Mouse (Mus musculus): Measurements from ENCODE around the gene Uggt1. TPM values are rescaled to one million over a fixed set of nuclear protein-coding genes. Genes with fewer than 3 reads are reported as not detected.

The Uggt1 gene
- polyA plus RNA-seq, 1 experiment from 2014 or later = 54.7 TPM

DNA sequence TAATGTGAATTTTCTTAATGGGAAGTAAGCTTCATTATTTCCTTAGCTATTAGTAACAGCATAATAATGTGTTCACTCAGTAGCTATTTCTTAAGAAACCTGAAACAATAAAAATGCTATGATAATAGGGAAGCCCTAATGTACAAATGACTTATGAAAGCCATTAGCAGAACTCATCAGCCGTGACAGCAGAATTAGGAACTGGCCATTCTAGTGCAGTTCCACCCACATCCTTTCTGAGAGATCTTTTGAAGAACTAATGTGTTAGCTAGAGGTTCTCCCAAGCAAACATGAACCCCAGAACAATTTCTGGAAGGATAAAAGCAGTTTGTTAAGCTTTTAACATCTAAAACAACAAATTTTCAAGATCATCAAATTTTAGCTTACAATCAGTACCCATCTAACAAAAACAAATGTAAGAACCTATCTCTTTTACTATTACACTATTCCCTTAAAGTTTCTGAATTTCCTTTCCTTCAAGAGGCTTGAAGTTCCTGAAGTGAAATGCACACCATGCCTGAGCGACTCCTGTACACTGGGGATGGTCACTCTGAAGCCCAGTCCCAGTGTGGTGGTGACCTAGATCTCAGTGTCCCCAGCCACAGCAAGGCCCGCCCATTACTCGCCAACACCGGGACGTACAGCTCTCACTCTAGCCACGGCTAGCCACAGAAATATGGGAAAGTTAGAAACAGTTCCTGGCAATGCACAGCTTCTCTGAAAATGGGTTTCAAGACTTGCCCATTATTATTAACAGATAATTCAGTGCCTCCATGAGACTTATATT lies 13.4 kb downstream of the Uggt1 start:
- Histone ChIP-seq H3K36me3 (peaks cover 52% of the 10 kb centered on the region), H3K9ac (replicated peaks) (no peak overlapping the region), H3K27ac (replicated peaks) (no peak overlapping the region), H3K4me1 (no peaks in the 10 kb centered on the region), H3K27me3 (no peaks in the 10 kb centered on the region), H3K4me3 (no peak overlapping the region), H3K9me3 (no peaks in the 10 kb centered on the region), H3K4me2 (replicated peaks) (no peak overlapping the region)
- 86% methylated on average over 7 of the region's 7 CpGs for WGBS
- ATAC-seq (replicated peaks) = no peak

DNA sequence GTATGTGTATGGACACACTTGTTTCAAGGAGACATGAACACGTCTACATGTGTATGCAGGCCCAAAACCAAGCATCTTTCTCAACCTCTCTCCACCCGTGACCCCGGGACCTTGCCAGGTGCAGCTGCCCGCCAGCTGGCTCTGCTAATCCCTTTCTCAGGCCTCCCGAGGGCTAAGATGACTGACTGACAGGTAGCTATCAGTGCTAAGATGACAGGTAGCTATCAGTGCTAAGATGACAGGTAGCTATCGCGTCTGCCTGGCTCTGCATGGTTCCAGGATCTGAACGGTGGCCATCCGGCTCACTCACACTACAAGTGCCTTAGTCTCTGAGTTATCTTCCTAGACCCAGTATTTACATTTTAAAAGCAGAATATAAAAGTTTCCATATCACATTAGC lies 16.1 kb downstream of the Uggt1 start:
- Histone ChIP-seq H3K4me1 (no peaks in the 10 kb centered on the region), H3K27me3 (no peaks in the 10 kb centered on the region), H3K4me2 (replicated peaks) (no peak overlapping the region), H3K27ac (replicated peaks) (no peak overlapping the region), H3K4me3 (no peak overlapping the region), H3K9ac (replicated peaks) (no peak overlapping the region), H3K36me3 (peaks cover 60% of the 10 kb centered on the region), H3K9me3 (no peaks in the 10 kb centered on the region)
- 89% methylated on average over 9 of the region's 9 CpGs for WGBS
- ATAC-seq (replicated peaks) = no peak

DNA sequence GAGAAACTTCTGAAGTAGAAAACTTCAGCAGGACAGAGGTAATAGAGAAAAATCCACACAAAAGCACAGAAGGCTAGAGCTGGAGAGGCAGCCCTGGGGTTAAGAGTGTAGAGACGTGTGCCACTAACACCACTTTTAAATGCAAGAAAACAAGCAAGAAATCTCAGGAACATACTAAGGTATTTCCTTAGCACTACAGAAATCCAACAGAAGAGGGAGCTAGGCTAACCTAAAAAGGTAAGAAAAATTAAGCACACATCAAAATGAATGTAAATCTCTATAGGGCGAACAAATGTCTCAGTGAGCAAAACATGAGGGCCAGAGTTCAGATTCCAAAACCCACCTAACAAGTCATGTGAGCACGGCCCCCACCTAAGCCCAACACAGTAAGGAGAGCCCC lies 19.9 kb downstream of the Uggt1 start:
- H3K4me1 ChIP-seq = no peaks in the 10 kb centered on the region
- H3K36me3 ChIP-seq = peaks cover 57% of the 10 kb centered on the region
- no peak for ATAC-seq (replicated peaks)
- no peak overlapping the region for H3K9ac ChIP-seq (replicated peaks)
- no peak overlapping the region for H3K4me3 ChIP-seq
- H3K4me2 ChIP-seq (replicated peaks) = no peak overlapping the region
- no peaks in the 10 kb centered on the region for H3K9me3 ChIP-seq
- H3K27ac ChIP-seq (replicated peaks) = no peak overlapping the region
- 93% methylated on average over 3 of the region's 3 CpGs for WGBS
- no peaks in the 10 kb centered on the region for H3K27me3 ChIP-seq

DNA sequence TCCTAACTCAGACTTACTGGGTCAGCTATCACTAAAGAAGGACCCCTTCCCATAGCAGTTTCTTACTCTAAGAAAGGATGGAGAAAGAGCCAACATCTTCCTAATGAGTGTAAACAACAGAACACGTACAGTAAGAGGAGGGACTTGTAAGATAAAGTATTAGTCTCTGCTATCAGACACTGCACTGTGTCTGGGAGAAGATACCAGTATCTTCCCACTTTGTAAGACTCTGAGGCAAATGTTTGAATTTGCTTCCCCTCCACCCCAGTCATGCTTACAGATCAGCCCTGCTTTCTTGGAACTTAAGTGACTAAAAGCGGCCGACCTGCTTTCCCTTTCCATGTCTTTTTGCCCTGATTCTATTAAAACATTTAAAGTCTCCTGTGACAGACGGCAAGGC lies 30.2 kb downstream of the Uggt1 start:
- no peak for ATAC-seq (replicated peaks)
- Histone ChIP-seq H3K4me3 (no peak overlapping the region), H3K4me2 (replicated peaks) (no peak overlapping the region), H3K27me3 (no peaks in the 10 kb centered on the region), H3K36me3 (peaks cover 37% of the 10 kb centered on the region), H3K9ac (replicated peaks) (no peak overlapping the region), H3K4me1 (no peaks in the 10 kb centered on the region), H3K9me3 (no peaks in the 10 kb centered on the region), H3K27ac (replicated peaks) (no peak overlapping the region)
- WGBS = 87% methylated on average over 4 of the region's 4 CpGs

DNA sequence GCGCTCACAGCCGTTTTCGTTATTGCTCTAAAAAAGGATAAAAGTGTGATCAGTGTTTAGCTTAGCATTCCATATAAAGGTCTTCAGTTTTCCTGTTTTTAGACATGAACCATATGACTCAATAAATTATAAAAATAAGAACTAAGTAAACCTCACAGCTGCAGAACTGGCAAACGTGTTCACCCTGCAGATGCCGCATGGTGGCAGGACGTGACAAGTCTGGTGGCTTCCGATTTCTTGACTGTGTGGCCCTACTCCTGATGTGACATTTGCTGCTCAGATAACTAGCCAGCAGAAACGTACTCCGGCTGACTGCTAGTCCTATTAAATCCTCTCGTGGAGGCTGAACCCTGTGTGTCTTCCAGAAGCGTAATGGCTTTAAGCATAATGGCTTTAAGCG lies 42.8 kb downstream of the Uggt1 start:
- no peak overlapping the region for H3K9ac ChIP-seq (replicated peaks)
- no peaks in the 10 kb centered on the region for H3K4me1 ChIP-seq
- H3K4me2 ChIP-seq (replicated peaks) = no peak overlapping the region
- no peak overlapping the region for H3K27ac ChIP-seq (replicated peaks)
- peaks cover 52% of the 10 kb centered on the region for H3K36me3 ChIP-seq
- WGBS = 93% methylated on average over 12 of the region's 12 CpGs
- no peaks in the 10 kb centered on the region for H3K9me3 ChIP-seq
- no peak for ATAC-seq (replicated peaks)
- no peaks in the 10 kb centered on the region for H3K27me3 ChIP-seq
- no peak overlapping the region for H3K4me3 ChIP-seq

GRCm38 (mm10) chr1:36194482-36194881 lies 50.0 kb downstream of the Uggt1 start:
- ATAC-seq (replicated peaks) = no peak
- Histone ChIP-seq H3K9ac (replicated peaks) (no peak overlapping the region), H3K4me1 (no peaks in the 10 kb centered on the region), H3K9me3 (no peaks in the 10 kb centered on the region), H3K27me3 (no peaks in the 10 kb centered on the region), H3K36me3 (peaks cover 82% of the 10 kb centered on the region), H3K27ac (replicated peaks) (no peak overlapping the region), H3K4me3 (no peak overlapping the region), H3K4me2 (replicated peaks) (no peak overlapping the region)
- 98% methylated on average over 3 of the region's 3 CpGs for WGBS

GRCm38 (mm10) chr1:36191966-36192365 lies 52.6 kb downstream of the Uggt1 start:
- Histone ChIP-seq H3K4me3 (no peak overlapping the region), H3K4me2 (replicated peaks) (no peak overlapping the region), H3K9ac (replicated peaks) (no peak overlapping the region), H3K27me3 (no peaks in the 10 kb centered on the region), H3K27ac (replicated peaks) (no peak overlapping the region), H3K36me3 (peaks cover 84% of the 10 kb centered on the region), H3K9me3 (no peaks in the 10 kb centered on the region), H3K4me1 (no peaks in the 10 kb centered on the region)
- no peak for ATAC-seq (replicated peaks)
- 94% methylated on average over 11 of the region's 11 CpGs for WGBS

DNA sequence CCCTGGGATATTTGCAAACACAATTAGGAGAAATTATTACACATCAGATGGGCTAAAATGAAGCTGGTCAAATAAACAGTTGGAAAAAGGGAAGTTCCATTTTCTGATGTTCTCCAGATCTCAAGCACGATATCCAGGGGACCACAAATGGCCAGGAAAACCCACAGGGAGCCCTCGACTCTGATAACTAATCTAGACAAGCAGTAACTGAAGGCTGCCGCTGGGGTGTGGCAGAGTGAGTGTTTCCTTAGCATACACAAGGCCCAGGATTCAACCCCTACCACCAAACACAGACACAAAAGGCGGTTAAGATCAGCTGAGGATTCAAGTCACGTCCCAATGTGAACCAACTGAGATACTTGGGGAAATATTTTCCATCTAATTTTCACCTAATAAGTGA lies 64.5 kb downstream of the Uggt1 start:
- ATAC-seq (replicated peaks) = no peak
- peaks cover 78% of the 10 kb centered on the region for H3K36me3 ChIP-seq

GRCm38 (mm10) chr1:36173461-36173860 lies 71.1 kb downstream of the Uggt1 start:
- Histone ChIP-seq H3K4me2 (replicated peaks) (no peak overlapping the region), H3K27ac (replicated peaks) (no peak overlapping the region), H3K9ac (replicated peaks) (no peak overlapping the region), H3K4me1 (no peaks in the 10 kb centered on the region), H3K4me3 (no peak overlapping the region), H3K9me3 (no peaks in the 10 kb centered on the region), H3K27me3 (no peaks in the 10 kb centered on the region), H3K36me3 (peaks cover 74% of the 10 kb centered on the region)
- WGBS = 90% methylated on average over 8 of the region's 8 CpGs
- no peak for ATAC-seq (replicated peaks)

More for the DNA sequence above, 64.5 kb downstream of the Uggt1 start:
- WGBS = 87% methylated on average over 5 of the region's 5 CpGs
- Histone ChIP-seq H3K9ac (replicated peaks) (no peak overlapping the region), H3K9me3 (no peaks in the 10 kb centered on the region), H3K4me1 (no peaks in the 10 kb centered on the region), H3K4me2 (replicated peaks) (no peak overlapping the region), H3K4me3 (no peak overlapping the region), H3K27ac (replicated peaks) (no peak overlapping the region), H3K27me3 (no peaks in the 10 kb centered on the region)

GRCm38 (mm10) chr1:36172941-36173340 lies 71.6 kb downstream of the Uggt1 start:
- peaks cover 75% of the 10 kb centered on the region for H3K36me3 ChIP-seq

GRCm38 (mm10) chr1:36162687-36163086 lies 81.8 kb downstream of the Uggt1 start:
- Histone ChIP-seq H3K27ac (replicated peaks) (no peak overlapping the region), H3K36me3 (peaks cover 80% of the 10 kb centered on the region), H3K4me2 (replicated peaks) (no peak overlapping the region), H3K9ac (replicated peaks) (no peak overlapping the region), H3K9me3 (no peaks in the 10 kb centered on the region), H3K4me3 (no peak overlapping the region), H3K27me3 (no peaks in the 10 kb centered on the region), H3K4me1 (no peaks in the 10 kb centered on the region)
- WGBS = 84% methylated on average over 8 of the region's 8 CpGs
- ATAC-seq (replicated peaks) = no peak

More at GRCm38 (mm10) chr1:36172941-36173340, 71.6 kb downstream of the Uggt1 start:
- no peak overlapping the region for H3K9ac ChIP-seq (replicated peaks)
- no peaks in the 10 kb centered on the region for H3K4me1 ChIP-seq
- no peaks in the 10 kb centered on the region for H3K9me3 ChIP-seq
- H3K4me3 ChIP-seq = no peak overlapping the region
- H3K27ac ChIP-seq (replicated peaks) = no peak overlapping the region
- ATAC-seq (replicated peaks) = no peak
- no peaks in the 10 kb centered on the region for H3K27me3 ChIP-seq
- WGBS = 89% methylated on average over 6 of the region's 6 CpGs
- no peak overlapping the region for H3K4me2 ChIP-seq (replicated peaks)

DNA sequence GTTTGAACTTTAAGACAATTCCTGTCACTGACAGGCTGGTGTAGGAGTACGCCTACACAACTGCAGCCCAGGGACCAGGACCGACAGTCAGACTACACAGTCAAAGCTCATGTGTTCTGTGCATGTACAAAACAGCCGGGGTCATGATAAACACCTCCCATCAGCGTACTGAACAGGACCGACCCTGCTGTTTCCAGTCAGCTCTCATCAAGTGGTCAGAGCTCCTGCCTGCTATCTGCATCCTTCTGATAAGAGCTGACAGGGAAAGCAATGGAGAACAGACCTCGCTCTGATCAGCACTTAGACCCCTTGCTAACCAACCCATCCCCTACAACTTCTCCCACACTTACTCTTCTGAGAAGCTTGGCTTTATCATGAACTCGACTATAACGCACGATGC lies 83.3 kb downstream of the Uggt1 start:
- Histone ChIP-seq H3K4me2 (replicated peaks) (no peak overlapping the region), H3K27me3 (no peaks in the 10 kb centered on the region), H3K4me3 (no peak overlapping the region), H3K27ac (replicated peaks) (no peak overlapping the region), H3K36me3 (peaks cover 86% of the 10 kb centered on the region), H3K9me3 (no peaks in the 10 kb centered on the region), H3K4me1 (no peaks in the 10 kb centered on the region), H3K9ac (replicated peaks) (no peak overlapping the region)
- ATAC-seq (replicated peaks) = no peak
- 94% methylated on average over 9 of the region's 9 CpGs for WGBS

DNA sequence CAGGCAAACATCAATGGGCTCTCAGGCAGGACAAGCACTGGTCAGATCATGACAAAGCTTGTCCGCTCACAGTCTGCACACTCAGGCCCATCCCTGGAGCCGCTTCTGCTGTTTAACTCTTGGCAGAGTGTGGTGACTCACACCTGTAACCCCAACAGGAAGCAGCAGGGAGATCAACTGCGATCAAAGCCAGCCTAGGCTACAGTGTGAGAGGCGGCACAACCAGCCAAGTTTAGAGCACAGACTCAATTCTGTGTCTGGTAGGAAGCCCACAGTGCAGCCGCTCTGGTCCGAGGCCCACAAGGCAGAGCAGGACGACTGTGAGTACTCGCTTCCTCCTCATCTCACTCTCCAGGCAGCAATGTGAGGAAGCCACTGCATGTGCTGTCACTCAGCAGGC lies 84.3 kb downstream of the Uggt1 start:
- no peak for ATAC-seq (replicated peaks)
- Histone ChIP-seq H3K27me3 (no peaks in the 10 kb centered on the region), H3K9ac (replicated peaks) (no peak overlapping the region), H3K4me2 (replicated peaks) (no peak overlapping the region), H3K9me3 (no peaks in the 10 kb centered on the region), H3K4me3 (no peak overlapping the region), H3K4me1 (no peaks in the 10 kb centered on the region), H3K36me3 (peaks cover 86% of the 10 kb centered on the region), H3K27ac (replicated peaks) (no peak overlapping the region)
- 91% methylated on average over 8 of the region's 8 CpGs for WGBS
